Mouse (Mus musculus) T-cell, adult 2 months (primary cell): ENCODE results near the gene Gpr37l1.

Experiments used
- DNase-seq: peaks from one replicate; pipeline ENCODE4 v3.0.0; 2022; ENCODE audit warnings: low spot score

The Gpr37l1 gene

GRCm38 (mm10) chr1:135147702-135148058 is 19.8 kb downstream of the Gpr37l1 start:
- DNase-seq, result no peak

GRCm38 (mm10) chr1:135146946-135147701 is 20.4 kb downstream of the Gpr37l1 start:
- DNase-seq, result peak; percentile 46

- peak; percentile 77 for DNase-seq
Measured at GRCm38 (mm10) chr1:135146077-135146945, 21.2 kb downstream of the Gpr37l1 start, which contains the start of gene Arl8a. TSS of gene Arl8a (plus strand) at chr1:135146824.

- peak; percentile 17 for DNase-seq
Measured at GRCm38 (mm10) chr1:135143940-135144339, 23.5 kb downstream of the Gpr37l1 start.

GRCm38 (mm10) chr1:135142452-135142851 is 25.0 kb downstream of the Gpr37l1 start:
- DNase-seq, result no peak

GRCm38 (mm10) chr1:135139906-135140305 is 27.6 kb downstream of the Gpr37l1 start:
- no peak for DNase-seq

- peak; percentile 57 for DNase-seq
Measured at GRCm38 (mm10) chr1:135136500-135136899, 31.0 kb downstream of the Gpr37l1 start.

- no peak for DNase-seq
Measured at GRCm38 (mm10) chr1:135135111-135135787, 32.2 kb downstream of the Gpr37l1 start.

- no peak for DNase-seq
Measured at GRCm38 (mm10) chr1:135133678-135134435, 33.6 kb downstream of the Gpr37l1 start.

GRCm38 (mm10) chr1:135132893-135133369 is 34.5 kb downstream of the Gpr37l1 start:
- peak; percentile 65 for DNase-seq

GRCm38 (mm10) chr1:135132473-135132872 is 35.0 kb downstream of the Gpr37l1 start, which contains the start of gene Ptpn7:
TSS of gene Ptpn7 (plus strand) at chr1:135132700.
- peak; percentile 92 for DNase-seq

- DNase-seq, result no peak
Measured at GRCm38 (mm10) chr1:135131560-135131959, 35.9 kb downstream of the Gpr37l1 start.

GRCm38 (mm10) chr1:135131034-135131433 is 36.4 kb downstream of the Gpr37l1 start:
- peak; percentile 56 for DNase-seq

- DNase-seq, result no peak
Measured at GRCm38 (mm10) chr1:135130376-135131018, 37.0 kb downstream of the Gpr37l1 start.

- DNase-seq, result no peak
Measured at GRCm38 (mm10) chr1:135129543-135130183, 37.8 kb downstream of the Gpr37l1 start.

- no peak for DNase-seq
Measured at GRCm38 (mm10) chr1:135128986-135129385, 38.5 kb downstream of the Gpr37l1 start.

GRCm38 (mm10) chr1:135128011-135128441 is 39.5 kb downstream of the Gpr37l1 start:
- no peak for DNase-seq

- DNase-seq, result no peak
Measured at GRCm38 (mm10) chr1:135126443-135127027, 40.9 kb downstream of the Gpr37l1 start.

- no peak for DNase-seq
Measured at GRCm38 (mm10) chr1:135125990-135126389, 41.5 kb downstream of the Gpr37l1 start.
